Mouse (Mus musculus) hindbrain, embryonic 13.5 days (tissue): ENCODE measurements around the gene Paqr7. TPM values are rescaled to one million over a fixed set of nuclear protein-coding genes. Genes with fewer than 3 reads are reported as not detected.

ENCODE experiments used
- ATAC-seq: fragments of 200-750 bp; cut with Nextera tagmentation; 2 replicates; pipeline ENCODE4 v1.8.0; 2017; ENCODE audit warnings: moderate TSS enrichment; ENCODE audit not compliant: low FRiP score
- H3K27ac ChIP-seq: fragments of 300-500 bp; sonication (generic); 2 replicates; pipeline ENCODE4 v1.5.1; 2015; ENCODE audit warnings: inconsistent platforms, mild to moderate bottlenecking, moderate library complexity
- H3K27me3 ChIP-seq: fragments of 300-500 bp; sonication (generic); 2 replicates; pipeline ENCODE4 v1.6.1; 2015; ENCODE audit warnings: mild to moderate bottlenecking, inconsistent platforms
- H3K36me3 ChIP-seq: fragments of 300-500 bp; sonication (generic); 2 replicates; pipeline ENCODE4 v1.6.1; 2015; ENCODE audit warnings: mild to moderate bottlenecking, inconsistent platforms
- H3K4me1 ChIP-seq: fragments of 300-500 bp; sonication (generic); replicated peaks from 2 replicates; pipeline ENCODE4 v1.6.1; 2015; ENCODE audit warnings: inconsistent platforms
- H3K4me2 ChIP-seq: fragments of 300-500 bp; sonication (generic); 2 replicates; pipeline ENCODE4 v1.6.1; 2015; ENCODE audit warnings: inconsistent platforms, mild to moderate bottlenecking, moderate library complexity
- H3K4me3 ChIP-seq: fragments of 300-500 bp; sonication (generic); 2 replicates; pipeline ENCODE4 v1.5.1; 2015; ENCODE audit warnings: mild to moderate bottlenecking, inconsistent platforms
- H3K9ac ChIP-seq: fragments of 300-500 bp; sonication (generic); 2 replicates; pipeline ENCODE4 v1.6.1; 2015; ENCODE audit warnings: mild to moderate bottlenecking, inconsistent platforms
- H3K9me3 ChIP-seq: fragments of 300-500 bp; sonication (generic); 2 replicates; pipeline ENCODE4 v1.6.1; 2016; ENCODE audit warnings: inconsistent platforms
- WGBS: fragments of 180-500 bp; shearing (Covaris S2); methylation state at CpG from one replicate; pipeline ENCODE4 v1.1.7; 2015; 5-methylcytosine and 5-hydroxymethylcytosine counted together
- microRNA-seq: library from miRNA; unstranded; fragments of <30 nt; microRNA quantifications from one replicate; pipeline ENCODE4, GENCODE M21; 2016
- polyA plus RNA-seq: library from polyadenylated mRNA; unstranded; fragments of >200 nt; fragmentation: Nextera tagmentation; extraction: Ambion mirVana; gene quantifications from 2 replicates; pipeline ENCODE4 v1.2.1, GENCODE M21; 2015

Paqr7 gene
- polyA plus RNA-seq, 1 experiment from 2014 or later = 21.5 TPM

- peak within 1 kb of the TSS; percentile 64 for H3K4me3 ChIP-seq
- no peaks in the 10 kb centered on the region for H3K27me3 ChIP-seq
- peaks cover 49% of the 10 kb centered on the region for H3K4me1 ChIP-seq
- WGBS = 1% methylated on average over 51 of the region's 67 CpGs
- peak within 1 kb of the TSS; percentile 71 for H3K4me2 ChIP-seq
- H3K27ac ChIP-seq = peak within 1 kb of the TSS; percentile 89
- peak; percentile 73 for ATAC-seq
- H3K36me3 ChIP-seq = peaks cover 23% of the 10 kb centered on the region
- H3K9me3 ChIP-seq = peaks cover 8% of the 10 kb centered on the region
- H3K9ac ChIP-seq = peak within 1 kb of the TSS; percentile 92
Measured at GRCm38 (mm10) chr4:134551494-134552316, 55.2 kb downstream of the Paqr7 start, which contains the start of gene Selenon. Selenon (minus strand) TSS chr4:134552166.

- no peak overlapping the region for H3K4me3 ChIP-seq
- H3K9me3 ChIP-seq = peaks cover 8% of the 10 kb centered on the region
- 78% methylated on average over 1 of the region's 1 CpGs for WGBS
- H3K36me3 ChIP-seq = peaks cover 13% of the 10 kb centered on the region
- no peaks in the 10 kb centered on the region for H3K27me3 ChIP-seq
- ATAC-seq = no peak
- no peak overlapping the region for H3K4me2 ChIP-seq
- no peak overlapping the region for H3K27ac ChIP-seq
- H3K4me1 ChIP-seq = peaks cover 43% of the 10 kb centered on the region
- no peak overlapping the region for H3K9ac ChIP-seq
Measured at GRCm38 (mm10) chr4:134553631-134554030, 57.1 kb downstream of the Paqr7 start.

- no peak overlapping the region; the same call in 1 of the 2 replicates for H3K27ac ChIP-seq
- no peak for ATAC-seq
- no peaks in the 10 kb centered on the region for H3K9me3 ChIP-seq
- no peak overlapping the region for H3K9ac ChIP-seq
- whole genome bisulfite sequencing = 54% methylated on average over 8 of the region's 8 CpGs
- peaks cover 30% of the 10 kb centered on the region for H3K4me1 ChIP-seq
- no peak overlapping the region for H3K4me2 ChIP-seq
- H3K27me3 ChIP-seq = no peaks in the 10 kb centered on the region
- H3K36me3 ChIP-seq = no peaks in the 10 kb centered on the region
- H3K4me3 ChIP-seq = no peak overlapping the region
Measured at GRCm38 (mm10) chr4:134555956-134556580, 59.6 kb downstream of the Paqr7 start.

- H3K27me3 ChIP-seq = no peaks in the 10 kb centered on the region
- no peak overlapping the region for H3K9ac ChIP-seq
- H3K27ac ChIP-seq = peak overlapping the region; percentile 19
- ATAC-seq = no peak
- H3K9me3 ChIP-seq = no peaks in the 10 kb centered on the region
- H3K4me2 ChIP-seq = no peak overlapping the region
- 14% methylated on average over 16 of the region's 16 CpGs for WGBS
- H3K36me3 ChIP-seq = peaks cover 3% of the 10 kb centered on the region; the same call in 1 of the 2 replicates
- H3K4me3 ChIP-seq = no peak overlapping the region
- peaks cover 20% of the 10 kb centered on the region for H3K4me1 ChIP-seq
Measured at GRCm38 (mm10) chr4:134557626-134558249, 61.2 kb downstream of the Paqr7 start.

- WGBS = 52% methylated on average over 9 of the region's 9 CpGs
- Histone ChIP-seq H3K4me3 (no peak overlapping the region), H3K27me3 (no peaks in the 10 kb centered on the region), H3K27ac (no peak overlapping the region), H3K4me1 (peaks cover 20% of the 10 kb centered on the region), H3K4me2 (no peak overlapping the region), H3K9ac (no peak overlapping the region), H3K9me3 (no peaks in the 10 kb centered on the region), H3K36me3 (peaks cover 7% of the 10 kb centered on the region; the same call in 1 of the 2 replicates)
- ATAC-seq = no peak
Measured at GRCm38 (mm10) chr4:134558570-134559113, 62.1 kb downstream of the Paqr7 start.

GRCm38 (mm10) chr4:134559154-134559553, 62.7 kb downstream of the Paqr7 start:
- ATAC-seq = no peak
- Histone ChIP-seq H3K4me3 (no peak overlapping the region), H3K36me3 (peaks cover 12% of the 10 kb centered on the region), H3K4me1 (peaks cover 20% of the 10 kb centered on the region), H3K27ac (no peak overlapping the region), H3K9me3 (no peaks in the 10 kb centered on the region), H3K27me3 (no peaks in the 10 kb centered on the region), H3K9ac (no peak overlapping the region), H3K4me2 (no peak overlapping the region)
- WGBS = 83% methylated on average over 7 of the region's 7 CpGs

Small RNAs within 50 kb of the gene (microRNA-seq; reads per million reads assigned to microRNA genes)
- gene Gm23634 = not detected

Other genes with a start within 250 kb of the Paqr7 start
- 0.54 and 0.74 TPM in 2 replicates for gene Gm30191, start 249.8 kb upstream of the Paqr7 start, polyA plus RNA-seq
- 9.3 and 14.2 TPM in 2 replicates for gene Grrp1, start 242.6 kb upstream of the Paqr7 start, polyA plus RNA-seq
- 35.0 and 37.3 TPM in 2 replicates for gene Pdik1l, start 208.8 kb upstream of the Paqr7 start, polyA plus RNA-seq
- 0.38 and 0.51 TPM in 2 replicates for gene Trim63, start 181.6 kb upstream of the Paqr7 start, polyA plus RNA-seq
- gene Slc30a2, start 153.5 kb upstream of the Paqr7 start, polyA plus RNA-seq = not detected in 2 replicates
- gene Extl1, start 112.8 kb upstream of the Paqr7 start, polyA plus RNA-seq = 0.36 and 0.45 TPM in 2 replicates
- gene Pafah2, start 100.4 kb upstream of the Paqr7 start, polyA plus RNA-seq = 7.8 TPM in 2 replicates
- 6,917 and 6,921 TPM in 2 replicates for gene Stmn1, start 28.4 kb upstream of the Paqr7 start, polyA plus RNA-seq
- 2.6 and 2.8 TPM in 2 replicates for gene Aunip, start 14.3 kb downstream of the Paqr7 start, polyA plus RNA-seq
- gene Mtfr1l, start 38.7 kb downstream of the Paqr7 start, polyA plus RNA-seq = 160 and 163 TPM in 2 replicates
- gene Selenon, start 55.5 kb downstream of the Paqr7 start, polyA plus RNA-seq = 9.5 and 11.0 TPM in 2 replicates
- gene Man1c1, start 207.6 kb downstream of the Paqr7 start, polyA plus RNA-seq = 3.6 and 3.8 TPM in 2 replicates